In genomic region chr4:99627057-99627456, GRCm38 (mm10) we compare ENCODE assay signal across 25 mouse cellular contexts. TPM values are rescaled to one million over a fixed set of nuclear protein-coding genes. Genes with fewer than 3 reads are reported as not detected.
DNase-seq lines count a peak whose midpoint lies in the region; ATAC-seq and TF ChIP-seq lines count a peak whose summit lies in the region.
"Had no signal": no experiment of that assay in that cellular context is flagged by ENCODE, and none has a peak within 500 bp of the region (broad histone marks: within the 10 kb centered on the region; RNA-seq: fewer than 3 reads in every experiment).

No protein-coding gene starts in this region.

- no peak overlapping the region for H3K4me2 ChIP-seq in heart, embryonic 12.5 days
- H3K4me2 ChIP-seq in limb, embryonic 12.5 days = no peak overlapping the region
- H3K4me2 ChIP-seq in midbrain, embryonic 13.5 days (replicated peaks) = no peak overlapping the region
- no peak overlapping the region for H3K4me2 ChIP-seq in midbrain, embryonic 15.5 days
- H3K4me2 ChIP-seq: embryonic facial prominence, embryonic 12.5 days; forebrain, embryonic 13.5 days; forebrain, embryonic 15.5 days had no signal

- TF ChIP-seq CTCF in brain, embryonic 14.5 days (IDR thresholded peaks at IDR 0.05; ENCODE audit: borderline replicate concordance, extremely low read depth, insufficient read depth, insufficient read length) = no peak

- no peak overlapping the region for H3K27ac ChIP-seq in heart, embryonic 12.5 days (ENCODE audit: poor library complexity, severe bottlenecking)
- no peak overlapping the region for H3K27ac ChIP-seq in limb, embryonic 12.5 days
- no peak overlapping the region for H3K27ac ChIP-seq in limb, embryonic 10.5 days
- no peak overlapping the region for H3K27ac ChIP-seq in midbrain, embryonic 13.5 days
- no peak overlapping the region for H3K27ac ChIP-seq in midbrain, embryonic 15.5 days
- H3K27ac ChIP-seq: embryonic facial prominence, embryonic 10.5 days; embryonic facial prominence, embryonic 12.5 days; forebrain, embryonic 13.5 days; forebrain, embryonic 15.5 days had no signal

- H3K27me3 ChIP-seq in heart, embryonic 12.5 days (replicated peaks) = peaks cover 5% of the 10 kb centered on the region; the same call in 1 of the 2 replicates
- peaks cover 6% of the 10 kb centered on the region; the same call in 1 of the 2 replicates for H3K27me3 ChIP-seq in limb, embryonic 12.5 days
- peaks cover 14% of the 10 kb centered on the region for H3K27me3 ChIP-seq in limb, embryonic 10.5 days (ENCODE audit: low read depth, poor library complexity, severe bottlenecking)
- peaks cover 30% of the 10 kb centered on the region for H3K27me3 ChIP-seq in midbrain, embryonic 13.5 days
- peaks cover 23% of the 10 kb centered on the region for H3K27me3 ChIP-seq in midbrain, embryonic 15.5 days (replicated peaks)
- H3K27me3 ChIP-seq: CH12.LX; embryonic facial prominence, embryonic 12.5 days; Patski had no signal

- 64% methylated on average over 13 of the region's 13 CpGs for WGBS in heart, embryonic 12.5 days
- 73% methylated on average over 13 of the region's 13 CpGs for WGBS in limb, embryonic 12.5 days
- WGBS in limb, embryonic 10.5 days = 76% methylated on average over 13 of the region's 13 CpGs
- WGBS in midbrain, embryonic 13.5 days = 49% methylated on average over 13 of the region's 13 CpGs
- 57% methylated on average over 13 of the region's 13 CpGs for WGBS in midbrain, embryonic 15.5 days

- no peaks in the 10 kb centered on the region for H3K9me3 ChIP-seq in heart, embryonic 12.5 days (replicated peaks)
- H3K9me3 ChIP-seq in limb, embryonic 12.5 days = no peaks in the 10 kb centered on the region
- no peaks in the 10 kb centered on the region for H3K9me3 ChIP-seq in limb, embryonic 10.5 days (replicated peaks)
- H3K9me3 ChIP-seq in midbrain, embryonic 13.5 days = no peaks in the 10 kb centered on the region
- H3K9me3 ChIP-seq in midbrain, embryonic 15.5 days = no peaks in the 10 kb centered on the region
- H3K9me3 ChIP-seq: embryonic facial prominence, embryonic 10.5 days; embryonic facial prominence, embryonic 12.5 days; forebrain, embryonic 13.5 days; forebrain, embryonic 15.5 days had no signal

- H3K9ac ChIP-seq in heart, embryonic 12.5 days = no peak overlapping the region
- H3K9ac ChIP-seq in limb, embryonic 12.5 days (replicated peaks) = no peak overlapping the region
- no peak overlapping the region for H3K9ac ChIP-seq in midbrain, embryonic 13.5 days (replicated peaks)
- no peak overlapping the region for H3K9ac ChIP-seq in midbrain, embryonic 15.5 days
- H3K9ac ChIP-seq: embryonic facial prominence, embryonic 12.5 days; forebrain, embryonic 13.5 days; forebrain, embryonic 15.5 days; forebrain, postnatal 0 days had no signal

- ATAC-seq in heart, embryonic 12.5 days (ENCODE audit: insufficient number of reproducible peaks, low FRiP score) = no peak
- peak; percentile 52; the same call in 1 of the 2 replicates for ATAC-seq in limb, embryonic 12.5 days (ENCODE audit: insufficient number of reproducible peaks, insufficient read depth, low FRiP score, low TSS enrichment, low read depth)
- ATAC-seq in midbrain, embryonic 13.5 days = 0 out of 2 replicates have a peak, but pooled peaks have one; percentile 20
- no peak for ATAC-seq in midbrain, embryonic 15.5 days (replicated peaks)
- ATAC-seq: activated CD4-positive, CD25-positive, alpha-beta regulatory T cell, adult 4 months; CD4-positive, CD25-positive, alpha-beta regulatory T cell, adult 4 months; forebrain, embryonic 15.5 days; forebrain, postnatal 0 days; Patski had no signal

- no peak for TF ChIP-seq POLR2A in brain, embryonic 14.5 days (IDR thresholded peaks at IDR 0.05; ENCODE audit: borderline replicate concordance, extremely low read depth, insufficient read depth, insufficient read length, poor library complexity, severe bottlenecking)

- no peak overlapping the region for H3K4me3 ChIP-seq in heart, embryonic 12.5 days
- no peak overlapping the region for H3K4me3 ChIP-seq in limb, embryonic 12.5 days (replicated peaks)
- no peak overlapping the region for H3K4me3 ChIP-seq in limb, embryonic 10.5 days
- no peak overlapping the region for H3K4me3 ChIP-seq in midbrain, embryonic 13.5 days (replicated peaks)
- no peak overlapping the region for H3K4me3 ChIP-seq in midbrain, embryonic 15.5 days
- H3K4me3 ChIP-seq: embryonic facial prominence, embryonic 12.5 days; forebrain, embryonic 13.5 days; forebrain, embryonic 15.5 days had no signal

- no peaks in the 10 kb centered on the region for H3K36me3 ChIP-seq in heart, embryonic 12.5 days
- no peaks in the 10 kb centered on the region for H3K36me3 ChIP-seq in limb, embryonic 12.5 days
- no peaks in the 10 kb centered on the region for H3K36me3 ChIP-seq in limb, embryonic 10.5 days
- H3K36me3 ChIP-seq in midbrain, embryonic 13.5 days = no peaks in the 10 kb centered on the region
- no peaks in the 10 kb centered on the region for H3K36me3 ChIP-seq in midbrain, embryonic 15.5 days (replicated peaks)
- H3K36me3 ChIP-seq: embryonic facial prominence, embryonic 10.5 days; embryonic facial prominence, embryonic 12.5 days; forebrain, embryonic 15.5 days; G1E had no signal

- H3K4me1 ChIP-seq in heart, embryonic 12.5 days (replicated peaks) = 0 out of 2 replicates have a peak, but pooled peaks cover 2% of the 10 kb centered on the region
- H3K4me1 ChIP-seq in limb, embryonic 12.5 days (replicated peaks) = peaks cover 7% of the 10 kb centered on the region
- H3K4me1 ChIP-seq in limb, embryonic 10.5 days = 0 out of 2 replicates have a peak, but pooled peaks cover 4% of the 10 kb centered on the region
- H3K4me1 ChIP-seq in midbrain, embryonic 13.5 days (replicated peaks) = peaks cover 7% of the 10 kb centered on the region; the same call in 1 of the 2 replicates
- peaks cover 6% of the 10 kb centered on the region for H3K4me1 ChIP-seq in midbrain, embryonic 15.5 days
- H3K4me1 ChIP-seq: embryonic facial prominence, embryonic 12.5 days had no signal

- peak; percentile 58 for DNase-seq in heart, adult 11 months
- no peak for DNase-seq in limb, embryonic 10.5 days (ENCODE audit: low spot score)
- DNase-seq in brain, embryonic 14.5 days (ENCODE audit: low read depth) = peak; percentile 13
- DNase-seq in ovary, postnatal 10 days (ENCODE audit: low spot score) = no peak
- DNase-seq: adrenal gland, adult 8-10 months; adrenal gland, postnatal 36 days; B cell, adult 2 months; cerebellum, adult 11 months; cerebellum, adult 2 months; cerebellum, adult 9-10 months had no signal

RNA-seq across cellular contexts. Expression of gene Foxd3, which starts 29.0 kb away (rescaled TPM):
- polyA plus RNA-seq in heart, embryonic 12.5 days (2016; fragmentation: Nextera tagmentation; extraction: Ambion mirVana) = not detected in 2 replicates
- polyA plus RNA-seq in limb, embryonic 12.5 days (2016; fragmentation: Nextera tagmentation; extraction: Ambion mirVana) = 0.85 and 0.91 TPM in 2 replicates
- 0.06 and 0.08 TPM in 2 replicates for polyA plus RNA-seq in limb, embryonic 10.5 days (2016; fragmentation: Nextera tagmentation; extraction: Ambion mirVana)
- 0.08 TPM in 1 of 2 replicates, not detected in the other for polyA plus RNA-seq in midbrain, embryonic 13.5 days (2015; fragmentation: Nextera tagmentation; extraction: Ambion mirVana)
- 0.14 TPM in 1 of 2 replicates, not detected in the other for polyA plus RNA-seq in midbrain, embryonic 15.5 days (2015; fragmentation: Nextera tagmentation; extraction: Ambion mirVana)
- 1.4 and 3.2 TPM in 2 replicates for polyA plus RNA-seq in brain, embryonic 14.5 days (2012; rRNA removed)
- polyA plus RNA-seq: activated CD4-positive, CD25-positive, alpha-beta regulatory T cell, adult 4 months; CD4-positive, CD25-positive, alpha-beta regulatory T cell, adult 4 months; cortical plate, adult 2 months; forebrain, embryonic 13.5 days; G1E; Patski had no signal

Comparison
In these comparisons a context has a peak if more than half of its experiments do, and no peak if none do; other contexts are left out.
1. ATAC-seq: peak in limb, embryonic 12.5 days (single experiment) and midbrain, embryonic 13.5 days (single experiment); none in heart, embryonic 12.5 days (single experiment) and midbrain, embryonic 15.5 days (single experiment).
2. DNase-seq: peak in heart, adult 11 months (single experiment) and brain, embryonic 14.5 days (single experiment); none in limb, embryonic 10.5 days (single experiment) and ovary, postnatal 10 days (single experiment).